Mouse (Mus musculus) MEL (cell line): ENCODE results near the gene Slc30a1. TPM values are rescaled to one million over a fixed set of nuclear protein-coding genes. Genes with fewer than 3 reads are reported as not detected.

ENCODE experiments used
- DNase-seq: peaks from one replicate; pipeline ENCODE4 v3.0.0; 2011; ENCODE audit warnings: low read depth, low spot score
- H3K27ac ChIP-seq: 2 replicates; pipeline ENCODE4 v1.5.1; 2012; ENCODE audit warnings: low read depth, mild to moderate bottlenecking, control low read depth, low read length, moderate library complexity; ENCODE audit not compliant: control insufficient read depth
- H3K27me3 ChIP-seq, 2 experiments: fragments of 150-350 bp in 1 of 2; sonication (generic) in 1 of 2; 2 replicates each; pipeline ENCODE4 v1.6.1; 2012; ENCODE audit warnings: low read length in 2 of 2, mild to moderate bottlenecking in 2 of 2, improper control_type of control experiment in 1 of 2, moderate library complexity in 1 of 2; ENCODE audit not compliant: insufficient read depth in 2 of 2, control insufficient read depth in 1 of 2
- H3K36me3 ChIP-seq, 2 experiments: 2 replicates each; pipeline ENCODE4 v1.6.1; 2012 to 2014; ENCODE audit warnings: low read length in 2 of 2, improper control_type of control experiment in 1 of 2, inconsistent platforms in 1 of 2, mild to moderate bottlenecking in 1 of 2; ENCODE audit not compliant: insufficient read depth in 2 of 2, control insufficient read depth in 1 of 2
- H3K4me1 ChIP-seq, 2 experiments: fragments of 150-350 bp in 1 of 2; sonication (generic) in 1 of 2; 2 replicates each; pipeline ENCODE4 v1.6.1; 2012; ENCODE audit warnings: low read length in 2 of 2, improper control_type of control experiment in 1 of 2, mild to moderate bottlenecking in 1 of 2; ENCODE audit not compliant: insufficient read depth in 2 of 2, control insufficient read depth in 1 of 2
- H3K4me3 ChIP-seq, 2 experiments: fragments of 150-350 bp in 1 of 2; sonication (generic) in 1 of 2; 2 replicates each; pipeline ENCODE4 v1.5.1; 2012; ENCODE audit warnings: low read depth in 2 of 2, low read length in 2 of 2, mild to moderate bottlenecking in 2 of 2, moderate library complexity in 2 of 2, control low read depth in 1 of 2, improper control_type of control experiment in 1 of 2; ENCODE audit not compliant: control insufficient read depth in 1 of 2, insufficient read depth in 1 of 2
- H3K79me2 ChIP-seq: 2 replicates; pipeline ENCODE4 v1.6.1; 2012; ENCODE audit warnings: mild to moderate bottlenecking, low read length, moderate library complexity; ENCODE audit not compliant: control insufficient read depth, poor library complexity, insufficient read depth
- H3K9ac ChIP-seq: 2 replicates; pipeline ENCODE4 v1.6.1; 2012; ENCODE audit warnings: low read depth, mild to moderate bottlenecking, control low read depth, low read length, moderate library complexity; ENCODE audit not compliant: control insufficient read depth, poor library complexity, severe bottlenecking
- H3K9me3 ChIP-seq: fragments of 150-350 bp; sonication (generic); replicated peaks from 2 replicates; pipeline ENCODE4 v1.6.1; 2012; ENCODE audit warnings: mild to moderate bottlenecking, low read length, improper control_type of control experiment, moderate library complexity; ENCODE audit not compliant: insufficient read depth
- BHLHE40 ChIP-seq: IDR thresholded peaks from 2 replicates; pipeline ENCODE4 v1.6.1; 2012; ENCODE audit warnings: low read depth, mild to moderate bottlenecking, inconsistent platforms, low read length, improper control_type of control experiment, borderline replicate concordance
- E2F4 ChIP-seq: IDR thresholded peaks from 2 replicates; pipeline ENCODE4 v1.6.1; 2011; ENCODE audit warnings: low read depth, low read length, improper control_type of control experiment, borderline replicate concordance
- EP300 ChIP-seq, 2 experiments: IDR thresholded peaks; 2 replicates each; pipeline ENCODE4 v1.6.1; 2011; ENCODE audit warnings: improper control_type of control experiment in 2 of 2, low read length in 2 of 2, low read depth in 1 of 2, mild to moderate bottlenecking in 1 of 2
- ETS1 ChIP-seq: IDR thresholded peaks from 2 replicates; pipeline ENCODE4 v1.6.1; 2012; ENCODE audit warnings: low read depth, mild to moderate bottlenecking, inconsistent platforms, low read length, improper control_type of control experiment, moderate library complexity
- GABPA ChIP-seq: IDR thresholded peaks from 2 replicates; pipeline ENCODE4 v1.6.1; 2012; ENCODE audit warnings: low read depth, mild to moderate bottlenecking, inconsistent platforms, low read length, improper control_type of control experiment, moderate library complexity
- HCFC1 ChIP-seq: IDR thresholded peaks from 2 replicates; pipeline ENCODE4 v1.6.1; 2012; ENCODE audit warnings: low read depth, mild to moderate bottlenecking, inconsistent platforms, low read length, improper control_type of control experiment, moderate library complexity
- MAFK ChIP-seq: IDR thresholded peaks from 2 replicates; pipeline ENCODE4 v1.6.1; 2011; ENCODE audit warnings: low read depth, mild to moderate bottlenecking, low read length, improper control_type of control experiment, borderline replicate concordance
- MAX ChIP-seq: IDR thresholded peaks from 2 replicates; pipeline ENCODE4 v1.6.1; 2011; ENCODE audit warnings: low read length, improper control_type of control experiment
- MAZ ChIP-seq: IDR thresholded peaks from 2 replicates; pipeline ENCODE4 v1.6.1; 2012; ENCODE audit warnings: low read depth, mild to moderate bottlenecking, inconsistent platforms, low read length, improper control_type of control experiment
- MEF2A ChIP-seq: IDR thresholded peaks from 2 replicates; pipeline ENCODE4 v1.6.1; 2014; ENCODE audit warnings: low read depth, mild to moderate bottlenecking, inconsistent platforms, low read length, improper control_type of control experiment; ENCODE audit not compliant: poor library complexity, insufficient replicate concordance, severe bottlenecking; ENCODE audit errors: extremely low read depth
- MYB ChIP-seq: IDR thresholded peaks from 2 replicates; pipeline ENCODE4 v1.6.1; 2011; ENCODE audit warnings: mild to moderate bottlenecking, low read depth, low read length, improper control_type of control experiment
- MYC ChIP-seq: IDR thresholded peaks from 2 replicates; pipeline ENCODE4 v1.6.1; 2011; ENCODE audit warnings: low read depth, mild to moderate bottlenecking, low read length, improper control_type of control experiment, moderate library complexity
- NELFE ChIP-seq: IDR thresholded peaks from 2 replicates; pipeline ENCODE4 v1.6.1; 2011; ENCODE audit warnings: low read depth, low read length, improper control_type of control experiment
- NRF1 ChIP-seq: IDR thresholded peaks from 2 replicates; pipeline ENCODE4 v1.6.1; 2014; ENCODE audit warnings: low read depth, mild to moderate bottlenecking, inconsistent platforms, low read length, improper control_type of control experiment, moderate library complexity; ENCODE audit not compliant: poor library complexity, insufficient read depth, severe bottlenecking
- RAD21 ChIP-seq: IDR thresholded peaks from 2 replicates; pipeline ENCODE4 v1.6.1; 2011; ENCODE audit warnings: mild to moderate bottlenecking, low read depth, low read length, improper control_type of control experiment
- SIN3A ChIP-seq: IDR thresholded peaks from 2 replicates; pipeline ENCODE4 v1.6.1; 2012; ENCODE audit warnings: low read length, improper control_type of control experiment, inconsistent platforms
- SMC3 ChIP-seq: IDR thresholded peaks from 2 replicates; pipeline ENCODE4 v1.6.1; 2011; ENCODE audit warnings: low read depth, low read length, improper control_type of control experiment
- TAL1 ChIP-seq: IDR thresholded peaks from 2 replicates; pipeline ENCODE4 v1.6.1; 2012; ENCODE audit warnings: mild to moderate bottlenecking, inconsistent platforms, low read length, moderate library complexity, mixed read lengths
- USF2 ChIP-seq, 2 experiments: IDR thresholded peaks; 2 replicates each; pipeline ENCODE4 v1.6.1; 2011 to 2012; ENCODE audit warnings: improper control_type of control experiment in 2 of 2, low read length in 2 of 2, borderline replicate concordance in 1 of 2, inconsistent platforms in 1 of 2, low read depth in 1 of 2, mild to moderate bottlenecking in 1 of 2; ENCODE audit not compliant: insufficient read depth in 1 of 2
- ZC3H11A ChIP-seq: IDR thresholded peaks from 2 replicates; pipeline ENCODE4 v1.6.1; 2012; ENCODE audit warnings: low read depth, mild to moderate bottlenecking, inconsistent platforms, low read length, improper control_type of control experiment
- ZNF384 ChIP-seq: IDR thresholded peaks from 2 replicates; pipeline ENCODE4 v1.6.1; 2012; ENCODE audit warnings: low read depth, mild to moderate bottlenecking, inconsistent platforms, low read length, improper control_type of control experiment
- polyA plus RNA-seq, 2 experiments: library from polyadenylated mRNA; stranded (reverse) in 1 of 2; unstranded in 1 of 2; fragments of >175 nt in 1 of 2; fragments of >200 nt in 1 of 2; gene quantifications; 2 replicates each; pipeline versions ENCODE4 v1.2.1 to v1.2.4; 2012; ENCODE audit warnings: low replicate concordance in 2 of 2, low read depth in 1 of 2; ENCODE audit not compliant: insufficient read length in 2 of 2, insufficient read depth in 1 of 2, missing spikeins in 1 of 2
- total RNA-seq: library from RNA; depleted of rRNA; stranded (reverse); fragments of 300-350 nt; gene quantifications from 2 replicates; pipeline ENCODE4 v1.2.3, GENCODE M21; 2012

Slc30a1 gene
- total and polyA plus RNA-seq, 3 experiments: 10.4 to 10.7 TPM; not detected in 1

- H3K27ac ChIP-seq: no peak overlapping the region
These were observed 23.4 kb downstream of the Slc30a1 start for GRCm38 (mm10) chr1:191929897-191930524.

GRCm38 (mm10) chr1:191930525-191931105 is 24.0 kb downstream of the Slc30a1 start:
- DNase-seq: no peak
- peaks cover 7 to 13% of the 10 kb centered on the region in 2 experiments for H3K27me3 ChIP-seq
- TF ChIP-seq HCFC1 (no peak), RAD21 (no peak), MAZ (no peak), MYC (no peak), MAFK (no peak), NRF1 (no peak), ETS1 (no peak), MAX (no peak), ZC3H11A (no peak), NELFE (no peak), SMC3 (no peak), TAL1 (no peak), EP300 (IDR thresholded peaks at IDR 0.05; ENCODE audit: low read depth in 1 of 2, low read length in 2 of 2) (no peak), E2F4 (no peak), MYB (no peak), USF2 (IDR thresholded peaks at IDR 0.05; ENCODE audit: borderline replicate concordance in 1 of 2, insufficient read depth in 1 of 2, low read depth in 1 of 2, low read length in 2 of 2) (no peak), GABPA (no peak), ZNF384 (no peak), SIN3A (no peak), MEF2A (no peak)
- no peaks in the 10 kb centered on the region for H3K9me3 ChIP-seq
- H3K9ac ChIP-seq: no peak overlapping the region
- H3K27ac ChIP-seq: no peak overlapping the region
- no peaks in the 10 kb centered on the region for H3K36me3 ChIP-seq
- no peaks in the 10 kb centered on the region for H3K79me2 ChIP-seq
- H3K4me1 ChIP-seq: no peaks in the 10 kb centered on the region
- H3K4me3 ChIP-seq: no peak overlapping the region

More at GRCm38 (mm10) chr1:191929897-191930524, 23.4 kb downstream of the Slc30a1 start:
- Histone ChIP-seq H3K79me2 (no peaks in the 10 kb centered on the region), H3K36me3 (no peaks in the 10 kb centered on the region), H3K9ac (no peak overlapping the region), H3K9me3 (no peaks in the 10 kb centered on the region), H3K4me3 (no peak overlapping the region), H3K4me1 (no peaks in the 10 kb centered on the region), H3K27me3 (peaks cover 7 to 13% of the 10 kb centered on the region in 2 experiments)
- no peak for TF ChIP-seq SIN3A
- no peak for TF ChIP-seq BHLHE40
- TF ChIP-seq GABPA: no peak
- no peak for DNase-seq
